Mouse (Mus musculus) embryonic facial prominence, embryonic 13.5 days (tissue): ENCODE results near the gene Ntrk1. TPM values are rescaled to one million over a fixed set of nuclear protein-coding genes. Genes with fewer than 3 reads are reported as not detected.
"Not testable (repeated sequence)": the region's sequence is repeated elsewhere in the genome, so short reads cannot be mapped to it uniquely, and the experiment has no call there.

Source experiments
- ATAC-seq: fragments of 200-750 bp; cut with Nextera tagmentation; 2 replicates; pipeline ENCODE4 v1.8.0; 2017; ENCODE audit warnings: low read depth; ENCODE audit not compliant: insufficient number of reproducible peaks, insufficient read depth, low FRiP score, low TSS enrichment
- H3K27ac ChIP-seq: fragments of 300-500 bp; sonication (generic); 2 replicates; pipeline ENCODE4 v1.5.1; 2015; ENCODE audit warnings: moderate library complexity, mild to moderate bottlenecking, inconsistent platforms
- H3K27me3 ChIP-seq: fragments of 300-500 bp; sonication (generic); 2 replicates; pipeline ENCODE4 v1.6.1; 2015; ENCODE audit warnings: mild to moderate bottlenecking, inconsistent platforms
- H3K36me3 ChIP-seq: fragments of 300-500 bp; sonication (generic); 2 replicates; pipeline ENCODE4 v1.6.1; 2015; ENCODE audit warnings: mild to moderate bottlenecking, inconsistent platforms
- H3K4me1 ChIP-seq: fragments of 300-500 bp; sonication (generic); 2 replicates; pipeline ENCODE4 v1.6.1; 2015; ENCODE audit warnings: inconsistent platforms
- H3K4me2 ChIP-seq: fragments of 300-500 bp; sonication (generic); 2 replicates; pipeline ENCODE4 v1.6.1; 2015; ENCODE audit warnings: moderate library complexity, mild to moderate bottlenecking, inconsistent platforms
- H3K4me3 ChIP-seq: fragments of 300-500 bp; sonication (generic); 2 replicates; pipeline ENCODE4 v1.5.1; 2015; ENCODE audit warnings: mild to moderate bottlenecking, inconsistent platforms
- H3K9ac ChIP-seq: fragments of 300-500 bp; sonication (generic); 2 replicates; pipeline ENCODE4 v1.6.1; 2015; ENCODE audit warnings: mild to moderate bottlenecking, inconsistent platforms
- H3K9me3 ChIP-seq: fragments of 300-500 bp; sonication (generic); 2 replicates; pipeline ENCODE4 v1.6.1; 2016; ENCODE audit warnings: inconsistent platforms
- WGBS: fragments of 180-500 bp; shearing (Covaris S2); methylation state at CpG from one replicate; pipeline ENCODE4 v1.1.7; 2015; ENCODE audit warnings: mixed read lengths; 5-methylcytosine and 5-hydroxymethylcytosine counted together
- polyA plus RNA-seq: library from polyadenylated mRNA; unstranded; fragments of >200 nt; fragmentation: Nextera tagmentation; extraction: Ambion mirVana; gene quantifications from 2 replicates; pipeline ENCODE4 v1.2.1, GENCODE M21; 2015

Gene Ntrk1
- polyA plus RNA-seq, result 1.8 TPM in 2 replicates

GRCm38 (mm10) chr3:87794922-87795325 is at the start of gene Ntrk1:
Gene Ntrk1 (minus strand): TSS chr3:87795162.
- H3K9me3 ChIP-seq, result no peaks in the 10 kb centered on the region
- peaks cover 100% of the 10 kb centered on the region for H3K27me3 ChIP-seq
- WGBS, result under 1% methylated on average over 47 of the region's 47 CpGs
- peak within 1 kb of the TSS; percentile 65 for H3K9ac ChIP-seq
- no peak within 1 kb of the TSS for H3K27ac ChIP-seq
- peak within 1 kb of the TSS; percentile 67 for H3K4me2 ChIP-seq
- ATAC-seq, result no peak
- H3K4me1 ChIP-seq, result peaks cover 42% of the 10 kb centered on the region
- peak within 1 kb of the TSS; percentile 40 for H3K4me3 ChIP-seq
- no peaks in the 10 kb centered on the region for H3K36me3 ChIP-seq

GRCm38 (mm10) chr3:87840858-87841257 is 45.9 kb upstream of the Ntrk1 start:
- Histone ChIP-seq H3K4me3 (no peak overlapping the region), H3K9me3 (no peaks in the 10 kb centered on the region), H3K4me1 (no peaks in the 10 kb centered on the region), H3K9ac (no peak overlapping the region), H3K36me3 (no peaks in the 10 kb centered on the region), H3K27me3 (no peaks in the 10 kb centered on the region; the same call in 1 of the 2 replicates), H3K27ac (no peak overlapping the region), H3K4me2 (no peak overlapping the region)
- ATAC-seq, result no peak

GRCm38 (mm10) chr3:87838622-87839021 is 43.7 kb upstream of the Ntrk1 start:
- no peaks in the 10 kb centered on the region; the same call in 1 of the 2 replicates for H3K27me3 ChIP-seq
- H3K4me3 ChIP-seq, result no peak overlapping the region
- ATAC-seq, result no peak
- H3K9me3 ChIP-seq, result no peaks in the 10 kb centered on the region
- H3K4me1 ChIP-seq, result no peaks in the 10 kb centered on the region
- H3K9ac ChIP-seq, result no peak overlapping the region
- no peak overlapping the region for H3K4me2 ChIP-seq
- H3K27ac ChIP-seq, result no peak overlapping the region
- 3% methylated on average over 4 of the region's 4 CpGs for WGBS
- no peaks in the 10 kb centered on the region for H3K36me3 ChIP-seq

GRCm38 (mm10) chr3:87833482-87833881 is 38.5 kb upstream of the Ntrk1 start:
- Histone ChIP-seq H3K9ac (no peak overlapping the region), H3K36me3 (no peaks in the 10 kb centered on the region), H3K9me3 (no peaks in the 10 kb centered on the region), H3K4me2 (no peak overlapping the region), H3K27me3 (0 out of 2 replicates have a peak, but pooled peaks cover 4% of the 10 kb centered on the region), H3K4me1 (no peaks in the 10 kb centered on the region), H3K27ac (no peak overlapping the region), H3K4me3 (no peak overlapping the region)
- 63% methylated on average over 5 of the region's 5 CpGs for WGBS
- no peak for ATAC-seq

GRCm38 (mm10) chr3:87832109-87832859 is 37.3 kb upstream of the Ntrk1 start:
- Histone ChIP-seq H3K4me2 (no peak overlapping the region), H3K36me3 (no peaks in the 10 kb centered on the region), H3K27ac (no peak overlapping the region), H3K9ac (no peak overlapping the region), H3K4me1 (no peaks in the 10 kb centered on the region), H3K4me3 (no peak overlapping the region), H3K27me3 (0 out of 2 replicates have a peak, but pooled peaks cover 4% of the 10 kb centered on the region), H3K9me3 (no peaks in the 10 kb centered on the region)
- 84% methylated on average over 7 of the region's 7 CpGs for WGBS
- no peak for ATAC-seq

GRCm38 (mm10) chr3:87829025-87829424 is 34.1 kb upstream of the Ntrk1 start:
- H3K4me2 ChIP-seq, result no peak overlapping the region
- no peaks in the 10 kb centered on the region for H3K9me3 ChIP-seq
- H3K9ac ChIP-seq, result no peak overlapping the region
- no peak for ATAC-seq
- H3K36me3 ChIP-seq, result no peaks in the 10 kb centered on the region
- 51% methylated on average over 10 of the region's 10 CpGs for WGBS
- no peaks in the 10 kb centered on the region for H3K4me1 ChIP-seq
- 0 out of 2 replicates have a peak, but pooled peaks cover 4% of the 10 kb centered on the region for H3K27me3 ChIP-seq
- H3K4me3 ChIP-seq, result no peak overlapping the region
- no peak overlapping the region for H3K27ac ChIP-seq

GRCm38 (mm10) chr3:87828435-87828834 is 33.5 kb upstream of the Ntrk1 start:
- Histone ChIP-seq H3K27me3 (0 out of 2 replicates have a peak, but pooled peaks cover 4% of the 10 kb centered on the region), H3K9me3 (no peaks in the 10 kb centered on the region), H3K4me1 (no peaks in the 10 kb centered on the region), H3K36me3 (no peaks in the 10 kb centered on the region), H3K27ac (no peak overlapping the region), H3K9ac (no peak overlapping the region), H3K4me3 (no peak overlapping the region), H3K4me2 (no peak overlapping the region)
- WGBS, result 49% methylated on average over 4 of the region's 4 CpGs
- no peak for ATAC-seq

- WGBS, result 77% methylated on average over 1 of the region's 1 CpGs
- H3K4me1 ChIP-seq, ATAC-seq, H3K27ac ChIP-seq, H3K36me3 ChIP-seq, H3K27me3 ChIP-seq, H3K9me3 ChIP-seq, H3K4me2 ChIP-seq, H3K4me3 ChIP-seq, H3K9ac ChIP-seq: not testable (repeated sequence)
These were observed 29.2 kb upstream of the Ntrk1 start, which contains the start of gene Pear1 for GRCm38 (mm10) chr3:87824206-87824605. Gene Pear1 (minus strand): TSS chr3:87824306.

GRCm38 (mm10) chr3:87818226-87818625 is 23.3 kb upstream of the Ntrk1 start:
- no peak overlapping the region for H3K9ac ChIP-seq
- H3K36me3 ChIP-seq, result no peaks in the 10 kb centered on the region
- H3K9me3 ChIP-seq, result no peaks in the 10 kb centered on the region
- no peak for ATAC-seq
- H3K4me3 ChIP-seq, result no peak overlapping the region
- no peak overlapping the region for H3K27ac ChIP-seq
- 0 out of 2 replicates have a peak, but pooled peaks cover 5% of the 10 kb centered on the region for H3K4me1 ChIP-seq
- WGBS, result 56% methylated on average over 12 of the region's 12 CpGs
- peaks cover 58% of the 10 kb centered on the region for H3K27me3 ChIP-seq
- H3K4me2 ChIP-seq, result no peak overlapping the region

GRCm38 (mm10) chr3:87816646-87817093 is 21.7 kb upstream of the Ntrk1 start:
- Histone ChIP-seq H3K27ac (no peak overlapping the region), H3K9ac (0 out of 2 replicates have a peak overlapping the region, but pooled peaks have one; percentile 16), H3K4me1 (0 out of 2 replicates have a peak, but pooled peaks cover 8% of the 10 kb centered on the region), H3K27me3 (peaks cover 69% of the 10 kb centered on the region), H3K4me3 (no peak overlapping the region; the same call in 1 of the 2 replicates), H3K9me3 (no peaks in the 10 kb centered on the region), H3K36me3 (no peaks in the 10 kb centered on the region), H3K4me2 (peak overlapping the region; percentile 39)
- ATAC-seq, result no peak
- 6% methylated on average over 12 of the region's 12 CpGs for WGBS

GRCm38 (mm10) chr3:87816166-87816565 is 21.2 kb upstream of the Ntrk1 start:
- no peak overlapping the region for H3K9ac ChIP-seq
- no peak overlapping the region for H3K27ac ChIP-seq
- H3K9me3 ChIP-seq, result no peaks in the 10 kb centered on the region
- no peaks in the 10 kb centered on the region for H3K36me3 ChIP-seq
- H3K4me3 ChIP-seq, result no peak overlapping the region; the same call in 1 of the 2 replicates
- 58% methylated on average over 6 of the region's 6 CpGs for WGBS
- peaks cover 74% of the 10 kb centered on the region for H3K27me3 ChIP-seq
- peak overlapping the region; percentile 39 for H3K4me2 ChIP-seq
- H3K4me1 ChIP-seq, result 0 out of 2 replicates have a peak, but pooled peaks cover 8% of the 10 kb centered on the region
- no peak for ATAC-seq

- Histone ChIP-seq H3K9me3 (no peaks in the 10 kb centered on the region), H3K9ac (no peak overlapping the region), H3K4me2 (no peak overlapping the region), H3K4me3 (no peak overlapping the region), H3K27me3 (peaks cover 89% of the 10 kb centered on the region), H3K4me1 (peaks cover 19% of the 10 kb centered on the region), H3K27ac (no peak overlapping the region), H3K36me3 (no peaks in the 10 kb centered on the region)
- no peak for ATAC-seq
- WGBS, result 50% methylated on average over 10 of the region's 10 CpGs
These were observed 17.9 kb upstream of the Ntrk1 start for GRCm38 (mm10) chr3:87812873-87813272.
